Mouse (Mus musculus) adrenal gland, postnatal 4 days (tissue): ENCODE data around the gene Slc6a2. TPM values are rescaled to one million over a fixed set of nuclear protein-coding genes. Genes with fewer than 3 reads are reported as not detected.

ENCODE experiments used
- DNase-seq, 2 experiments: peaks; one replicate each; pipeline ENCODE4 v3.0.0; 2021 to 2022; ENCODE audit warnings: low spot score in 2 of 2, mixed read lengths in 2 of 2
- long read RNA-seq, 2 experiments: library from polyadenylated mRNA; stranded (forward); transcript quantifications; one replicate each; pipeline ENCODE4 v2.0.0; 2021
- total RNA-seq, 2 experiments: library from RNA; stranded (reverse); gene quantifications; 2 replicates each; pipeline ENCODE4 v1.2.3; 2021

Gene Slc6a2
- 10 to 100 TPM; 33.3 to 59.2 TPM for total RNA-seq
- long read RNA-seq, experiment 1, partial matches to known transcripts = 1 of 7 reads
- long read RNA-seq, experiment 1, other reads (novel, unspliced or antisense) = 6 of 7 reads
- long read RNA-seq, experiment 2, partial matches to known transcripts = 2 of 30 reads
- long read RNA-seq, experiment 2, other reads (novel, unspliced or antisense) = 28 of 30 reads

DNA sequence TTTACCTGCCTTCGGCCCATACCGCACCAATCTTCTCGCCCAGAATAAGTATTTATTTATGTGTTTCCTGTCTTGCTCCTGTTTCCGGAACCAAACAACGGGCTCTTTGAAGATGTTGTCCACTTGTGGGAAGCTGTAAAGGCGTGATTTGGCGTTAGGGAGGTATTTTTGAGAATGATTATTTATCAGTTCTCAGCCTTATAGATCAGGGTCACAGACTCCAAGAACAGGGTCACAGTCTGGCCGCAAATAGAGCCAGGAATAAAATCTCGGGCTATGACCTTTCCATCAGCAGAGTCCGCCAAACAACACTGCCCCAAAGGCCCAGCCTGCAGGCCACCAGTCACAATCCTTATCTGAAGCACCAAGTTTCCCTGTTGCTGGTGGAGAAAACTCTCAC is at the start of gene Slc6a2:
Slc6a2 (plus strand) TSS at position 301 of the 400 bp plus-strand sequence.
- no peak for DNase-seq

- no peak for DNase-seq
These were observed 48.4 kb upstream of the Slc6a2 start for GRCm38 (mm10) chr8:92911477-92911876.

GRCm38 (mm10) chr8:92913396-92913795 is 46.5 kb upstream of the Slc6a2 start:
- DNase-seq = no peak

- no peak for DNase-seq
These were observed 43.8 kb upstream of the Slc6a2 start for GRCm38 (mm10) chr8:92916082-92916481.

GRCm38 (mm10) chr8:92921768-92922167 is 38.1 kb upstream of the Slc6a2 start:
- DNase-seq = no peak

DNA sequence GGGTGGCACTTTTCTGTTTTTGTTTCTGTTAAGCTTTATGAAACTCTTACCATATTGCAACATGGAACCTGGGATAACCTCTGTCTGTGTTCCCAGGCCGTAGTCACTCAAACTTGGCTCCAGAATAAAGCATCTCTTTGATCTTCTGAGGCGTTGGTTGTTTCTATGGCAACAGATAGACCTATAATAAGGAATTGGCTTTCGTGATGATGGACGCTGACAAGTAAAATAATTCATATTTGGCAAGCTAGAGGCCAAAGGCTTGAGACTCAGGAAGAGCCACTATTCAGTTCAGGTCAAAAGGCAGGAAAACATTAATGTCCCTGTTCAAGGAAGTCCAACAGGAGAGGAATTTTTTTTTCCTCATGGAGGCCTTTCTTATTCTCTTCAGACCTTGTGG is 30.9 kb upstream of the Slc6a2 start:
- no peak for DNase-seq

DNA sequence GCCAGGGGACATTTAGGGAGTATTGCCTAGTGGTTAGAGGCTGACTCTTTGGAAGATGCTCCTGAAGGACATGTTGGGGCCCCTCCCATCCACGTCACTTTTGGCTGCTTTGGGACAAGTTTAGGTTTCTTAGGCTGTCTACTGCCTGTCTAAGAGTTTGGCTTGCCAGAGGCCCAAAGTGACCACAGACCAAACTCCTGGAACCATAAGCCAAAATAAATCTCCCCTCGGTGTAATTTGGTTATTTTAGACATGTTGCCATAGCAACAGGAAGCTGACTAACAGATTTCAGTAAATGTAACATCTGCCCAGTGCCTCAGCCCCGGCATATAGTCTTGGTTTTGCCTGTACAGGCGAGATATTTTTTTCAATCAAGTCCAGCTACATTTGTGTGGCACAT is 21.8 kb upstream of the Slc6a2 start:
- no peak for DNase-seq

DNA sequence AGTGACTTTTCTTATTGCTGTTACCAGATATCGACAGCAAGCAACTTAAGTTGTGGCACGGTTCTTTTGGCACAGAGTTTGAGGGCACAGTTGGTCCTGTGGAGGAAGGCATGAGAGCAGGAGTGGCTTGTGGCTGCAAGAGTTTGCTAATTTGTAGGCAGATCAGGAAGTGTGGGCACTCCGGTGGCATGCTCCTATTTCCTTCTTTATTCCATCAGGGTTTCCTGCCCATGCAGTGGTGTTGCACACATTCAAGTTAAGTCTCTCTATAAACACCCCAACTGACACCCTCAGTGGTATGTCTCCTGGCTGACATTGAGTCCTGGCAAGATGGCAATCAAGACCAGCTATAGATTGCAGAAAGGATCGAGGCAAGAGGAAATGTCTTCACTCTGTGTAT is 10.8 kb upstream of the Slc6a2 start:
- DNase-seq = no peak

GRCm38 (mm10) chr8:92950639-92951371 is 9.1 kb upstream of the Slc6a2 start:
- no peak for DNase-seq

GRCm38 (mm10) chr8:92954044-92954443 is 5.8 kb upstream of the Slc6a2 start:
- DNase-seq = no peak

DNA sequence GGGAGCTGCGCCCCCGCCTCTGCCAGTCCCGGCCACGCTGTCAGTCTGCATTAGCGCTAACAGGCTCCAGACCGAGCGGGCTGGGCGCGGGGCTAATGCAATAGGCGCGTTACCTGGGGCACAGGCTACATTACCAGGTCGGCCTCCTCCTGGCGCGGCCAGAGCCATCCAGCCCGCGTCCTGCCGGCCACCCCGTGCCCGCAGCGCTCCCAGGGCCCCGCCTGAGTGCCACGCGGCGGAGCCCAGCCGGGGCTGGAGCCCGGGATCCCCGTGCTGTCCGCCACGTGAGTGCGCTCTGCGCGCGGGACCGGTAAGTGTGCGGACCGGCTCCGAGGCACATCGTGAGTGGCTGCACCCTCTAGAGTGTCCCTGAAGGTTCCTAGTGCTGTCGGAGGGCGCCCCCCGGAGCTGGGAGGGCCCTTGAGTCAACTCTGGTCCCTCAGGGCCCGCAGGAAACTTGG is 602 bp downstream of the Slc6a2 start:
- DNase-seq = no peak

- DNase-seq = no peak
These were observed 1.2 kb downstream of the Slc6a2 start for GRCm38 (mm10) chr8:92961088-92961487.

DNA sequence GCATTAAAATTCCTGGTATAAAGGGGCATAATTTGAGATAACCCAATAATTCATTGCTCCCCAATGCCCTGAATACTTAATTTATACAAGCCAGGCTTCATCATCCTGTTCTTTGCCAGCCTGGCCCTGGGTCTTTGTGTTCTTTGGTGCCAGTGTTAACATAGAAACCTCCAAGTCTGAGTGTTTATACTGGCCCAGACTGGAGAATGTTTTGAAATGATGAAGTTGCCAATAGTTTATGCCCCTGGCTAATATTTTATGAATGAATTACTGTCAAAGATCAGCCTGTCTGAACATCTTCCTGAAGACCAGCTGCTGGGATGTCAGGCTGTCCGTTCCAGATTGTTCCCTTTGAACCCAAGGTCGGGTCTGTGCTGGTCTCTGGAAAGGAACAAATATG is 4.7 kb downstream of the Slc6a2 start:
- DNase-seq = no peak

DNA sequence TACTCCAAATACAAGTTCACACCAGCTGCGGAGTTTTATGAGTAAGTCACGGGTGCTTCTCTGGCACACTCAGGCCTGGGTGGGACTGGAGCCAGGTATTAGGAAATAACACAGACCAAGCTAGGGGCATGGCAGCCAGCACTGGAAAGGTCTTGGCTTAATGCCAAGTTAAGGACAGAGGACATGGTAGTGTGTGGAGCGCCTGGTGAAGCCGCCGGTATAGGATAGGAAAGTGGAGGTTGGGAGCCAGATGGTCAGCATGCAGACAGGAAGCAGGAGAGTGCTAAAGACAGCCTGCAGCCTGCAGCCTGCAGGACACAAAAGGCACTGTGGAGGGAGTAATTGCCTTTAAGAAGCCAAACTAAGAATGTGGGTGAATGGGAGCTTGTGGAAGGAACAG is 13.1 kb downstream of the Slc6a2 start:
- peak; percentile 13 to 63 for DNase-seq

DNA sequence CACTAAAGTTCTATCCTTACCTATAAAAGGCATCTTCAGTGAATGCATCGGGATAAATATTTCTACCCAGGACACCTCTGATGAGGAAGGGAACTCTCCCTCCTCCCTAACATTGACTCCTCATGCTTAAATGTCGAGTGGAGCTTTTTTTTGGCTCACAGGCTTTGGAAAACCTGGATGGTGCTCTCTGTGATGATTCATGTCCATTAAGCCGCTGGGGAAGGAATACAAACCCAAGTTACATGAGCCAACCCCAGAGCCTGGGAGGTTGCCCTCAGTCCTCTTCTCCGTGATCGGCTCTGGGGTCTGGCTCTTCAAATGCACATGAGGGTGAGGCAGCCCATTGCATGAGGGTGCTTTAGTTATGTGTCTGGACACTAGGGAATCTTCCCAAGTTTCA is 16.8 kb downstream of the Slc6a2 start:
- DNase-seq = no peak

- DNase-seq = no peak
These were observed 22.6 kb downstream of the Slc6a2 start for GRCm38 (mm10) chr8:92982491-92982890.

- no peak for DNase-seq
These were observed 24.5 kb downstream of the Slc6a2 start for GRCm38 (mm10) chr8:92984376-92984775.

DNA sequence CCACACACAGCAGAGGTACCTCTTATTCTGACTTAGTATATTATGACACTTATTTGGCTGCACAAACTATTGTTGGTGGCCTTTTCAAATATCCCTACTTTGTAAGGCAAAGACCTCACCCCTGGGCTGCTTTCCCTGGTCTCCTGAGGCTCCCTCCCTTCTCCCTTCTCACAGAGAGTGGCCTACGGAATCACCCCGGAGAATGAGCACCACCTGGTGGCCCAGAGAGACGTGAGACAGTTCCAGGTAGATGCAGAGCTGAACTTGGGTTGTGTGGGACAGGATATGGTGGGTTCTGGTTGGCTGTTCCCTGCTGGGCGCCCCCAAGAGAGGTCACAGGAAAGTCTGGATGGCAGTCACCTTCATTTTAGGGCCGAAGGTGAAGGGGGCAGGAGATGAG is 37.0 kb downstream of the Slc6a2 start:
- DNase-seq = peak in 1 of 2 experiments; percentile 13

- DNase-seq = peak in 1 of 2 experiments; percentile 13
These were observed 38.7 kb downstream of the Slc6a2 start for GRCm38 (mm10) chr8:92998600-92998999.

- no peak for DNase-seq
These were observed 50.4 kb downstream of the Slc6a2 start for GRCm38 (mm10) chr8:93010286-93010685.

GRCm38 (mm10) chr8:93011439-93011838 is 51.6 kb downstream of the Slc6a2 start:
- peak; percentile 49 to 73 for DNase-seq

- DNase-seq = no peak
These were observed 52.3 kb downstream of the Slc6a2 start for GRCm38 (mm10) chr8:93012226-93012625.

DNA sequence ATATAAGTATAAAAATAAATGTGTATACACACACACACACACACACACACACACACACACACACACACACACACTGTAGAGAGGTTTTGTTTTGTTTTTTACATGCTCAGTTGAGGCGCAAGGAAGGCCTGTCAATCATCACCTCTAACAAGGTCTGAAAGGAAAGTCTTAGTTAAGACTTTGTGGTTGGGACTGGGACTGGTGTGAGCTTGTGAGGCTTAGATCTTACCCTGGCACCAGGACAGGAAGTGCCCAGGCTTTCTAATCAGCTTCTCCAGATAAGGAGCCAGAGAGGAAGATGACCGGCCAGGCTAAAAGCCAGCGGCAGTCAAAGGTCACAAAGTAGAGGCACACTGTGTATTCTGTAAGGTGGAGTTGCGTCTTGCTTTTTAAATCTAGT is 54.4 kb downstream of the Slc6a2 start:
- no peak for DNase-seq
